Mouse (Mus musculus) heart, postnatal 4 days (tissue): ENCODE measurements at regions not wholly inside any gene's neighbourhood (a gene's known extent, or its start where the extent isn't known, plus 50 kb on each side); places are given as distances from the start of the nearest gene placed in this dataset.

Experiments used
- DNase-seq: peaks from one replicate; pipeline ENCODE4 v3.0.0; 2021

DNA sequence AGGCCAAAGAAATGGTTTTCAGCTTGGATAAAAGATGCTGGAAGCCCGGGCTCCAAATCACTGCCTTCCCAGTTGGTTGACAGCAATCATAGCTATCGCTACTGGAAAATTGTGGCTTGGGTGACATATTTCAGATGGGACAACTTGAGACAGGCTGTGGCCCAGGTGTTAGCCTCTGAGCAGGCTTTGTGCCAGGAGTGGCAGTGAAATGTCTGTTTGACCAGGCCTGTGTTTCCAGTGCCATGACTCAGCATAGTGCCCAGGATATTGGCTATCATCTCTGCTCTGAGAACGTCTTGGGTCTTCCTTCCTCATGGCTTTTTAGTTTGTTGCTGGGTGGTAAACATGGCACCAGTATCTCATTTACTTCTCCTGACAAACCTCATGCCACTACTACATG lies 266.9 kb downstream of the Emp1 start:
- DNase-seq: no peak

DNA sequence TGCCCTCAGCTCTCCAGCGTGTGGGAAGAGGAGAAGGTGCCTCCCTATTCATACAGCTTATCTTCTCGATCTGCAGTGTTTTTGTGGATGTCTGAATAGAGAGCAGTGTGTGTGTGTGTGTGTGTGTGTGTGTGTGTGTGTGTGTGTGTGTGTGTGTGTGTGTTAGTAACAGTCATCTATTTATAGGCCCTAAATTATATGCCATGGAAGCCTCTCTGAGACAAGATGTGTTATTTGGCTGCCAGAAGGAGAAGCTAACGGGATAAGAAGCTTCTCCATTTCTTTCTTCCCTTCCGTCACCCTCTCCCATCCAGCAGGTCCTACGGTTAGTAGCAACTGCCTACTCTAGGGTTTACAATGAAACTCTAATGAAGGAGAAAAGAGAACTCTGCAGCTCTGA lies 270.3 kb downstream of the Emp1 start:
- DNase-seq: no peak

- DNase-seq: no peak
Observed at GRCm38 (mm10) chr6:135636648-135637047, 274.3 kb downstream of the Emp1 start.

DNA sequence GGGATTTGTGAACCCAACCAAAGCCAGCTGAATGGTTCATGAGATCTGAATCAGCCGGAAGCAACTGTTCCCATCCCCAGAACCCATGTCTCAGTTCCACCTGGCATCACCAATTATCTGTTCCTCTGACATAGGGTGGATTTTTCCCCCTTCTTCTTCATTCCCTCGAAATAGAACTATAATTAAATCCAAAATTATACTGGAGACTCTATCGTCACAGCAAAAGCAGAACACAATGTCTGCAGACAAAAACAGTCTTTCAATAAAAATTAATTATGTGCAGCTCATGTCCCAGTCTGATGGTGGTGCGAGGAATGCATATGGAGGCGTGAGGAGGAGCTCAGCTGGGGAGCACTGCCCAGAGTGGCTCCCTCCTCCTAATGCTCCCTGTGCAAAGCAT lies 280.4 kb downstream of the Emp1 start:
- DNase-seq: no peak

DNA sequence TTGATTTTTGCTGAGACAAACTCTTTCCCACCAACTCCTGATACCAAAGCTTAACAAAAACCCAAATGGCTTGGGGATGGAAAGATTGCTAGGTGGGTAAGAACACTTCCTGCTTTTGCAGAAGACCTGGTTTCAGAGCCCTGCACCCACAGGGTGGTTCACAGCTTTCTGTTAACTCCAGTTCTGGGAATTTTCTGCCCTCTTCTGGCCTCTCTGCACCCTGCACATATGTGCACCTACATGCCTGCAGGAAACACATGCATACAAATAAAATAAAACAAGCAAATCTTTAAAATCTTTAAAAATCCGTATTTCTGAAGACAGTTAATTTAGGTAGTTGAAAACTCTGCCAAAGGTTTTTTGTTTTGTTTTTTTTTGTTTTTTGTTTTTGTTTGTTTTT lies 283.8 kb downstream of the Emp1 start:
- no peak for DNase-seq

DNA sequence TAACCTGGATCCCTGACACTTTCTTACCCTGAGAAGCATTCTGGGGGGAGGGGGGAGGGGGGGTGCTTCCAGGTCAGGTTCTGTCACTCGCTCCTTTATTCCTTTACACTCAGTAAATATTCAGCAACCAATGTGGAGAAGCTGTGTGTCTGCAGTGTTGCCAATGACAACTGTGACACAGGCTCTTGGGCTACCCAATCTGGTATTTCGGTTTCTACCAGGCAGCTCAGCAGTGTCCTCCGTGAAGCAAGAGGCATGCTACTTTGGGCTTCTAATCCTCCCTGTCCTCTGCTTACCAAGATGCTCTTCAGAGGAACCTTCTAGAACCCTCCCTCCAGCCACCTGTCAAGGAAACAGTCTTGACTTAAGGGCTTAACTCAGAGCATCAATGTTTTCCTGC lies 290.7 kb downstream of the Emp1 start:
- DNase-seq: no peak

- no peak for DNase-seq
Observed at GRCm38 (mm10) chr6:135662386-135662785, 300.0 kb downstream of the Emp1 start.

GRCm38 (mm10) chr6:135662801-135663537 lies 300.6 kb downstream of the Emp1 start:
- DNase-seq: no peak
